Mouse (Mus musculus): ENCODE data around the gene Nfya. TPM values are rescaled to one million over a fixed set of nuclear protein-coding genes. Genes with fewer than 3 reads are reported as not detected.
A peak's percentile ranks its signal among the peaks of the same experiment; 100 is the strongest.

The Nfya gene
- polyA plus RNA-seq, 1 experiment from 2014 or later = 16.4 TPM

DNA sequence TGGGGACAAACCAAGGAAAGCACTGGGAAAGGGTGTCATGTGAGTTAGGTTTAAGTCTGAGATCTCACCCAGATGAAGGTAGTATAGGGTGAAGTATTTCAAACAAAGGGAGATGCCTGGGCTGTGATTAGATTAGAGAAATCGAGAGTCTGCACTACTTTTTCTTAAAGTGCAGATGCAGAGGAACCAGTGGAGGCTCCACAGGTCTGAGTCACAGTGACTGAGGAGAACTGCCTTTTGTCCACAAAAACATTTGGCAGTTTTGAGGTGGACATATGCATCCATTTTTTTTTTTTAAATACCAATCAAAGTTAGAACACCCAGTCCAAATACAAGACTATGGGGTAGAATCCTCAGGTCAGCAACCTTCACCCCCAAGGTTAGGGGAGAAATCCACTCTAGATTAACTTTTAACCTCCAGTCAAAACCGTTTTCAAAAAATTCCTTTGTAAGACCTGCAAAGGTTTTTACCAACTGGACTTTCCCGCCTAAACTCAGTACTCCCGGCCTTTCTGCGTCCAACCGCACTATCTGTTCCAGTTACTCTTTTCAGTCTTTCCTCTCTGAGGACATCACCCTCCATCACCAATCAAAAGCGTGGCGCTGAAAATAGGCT lies 1.7 kb downstream of the Nfya start:
- peaks cover 27% of the 10 kb centered on the region for H3K4me1 ChIP-seq (replicated peaks; ENCODE audit: control insufficient read depth, insufficient read depth, low read length)
- H3K4me2 ChIP-seq (replicated peaks) = peak overlapping the region; percentile 71
- no peaks in the 10 kb centered on the region for H3K27me3 ChIP-seq (ENCODE audit: control insufficient read depth, insufficient read depth, low read length)
- H3K4me3 ChIP-seq (replicated peaks; ENCODE audit: low read length) = peak overlapping the region; percentile 81
- 13% methylated on average over 8 of the region's 8 CpGs for WGBS
- peak overlapping the region; percentile 99 for H3K9ac ChIP-seq
- peak overlapping the region; percentile 99 for H3K27ac ChIP-seq
- no peaks in the 10 kb centered on the region for H3K9me3 ChIP-seq (ENCODE audit: control insufficient read depth, low read length)
- DNase-seq (ENCODE audit: low spot score) = no peak
- no peak for ATAC-seq (ENCODE audit: low FRiP score)
- no peaks in the 10 kb centered on the region; the same call in 1 of the 2 replicates for H3K36me3 ChIP-seq (replicated peaks; ENCODE audit: control insufficient read depth, insufficient read depth)

GRCm38 (mm10) chr17:48407154-48407553 lies 2.6 kb downstream of the Nfya start:
- Histone ChIP-seq H3K27me3 (ENCODE audit: control insufficient read depth, insufficient read depth, low read length) (no peaks in the 10 kb centered on the region), H3K36me3 (replicated peaks; ENCODE audit: control insufficient read depth, insufficient read depth) (no peaks in the 10 kb centered on the region; the same call in 1 of the 2 replicates), H3K4me2 (replicated peaks) (0 out of 2 replicates have a peak overlapping the region, but pooled peaks have one; percentile 71), H3K4me1 (replicated peaks; ENCODE audit: control insufficient read depth, insufficient read depth, low read length) (peaks cover 27% of the 10 kb centered on the region), H3K27ac (no peak overlapping the region), H3K4me3 (replicated peaks; ENCODE audit: low read length) (no peak overlapping the region), H3K9ac (no peak overlapping the region), H3K9me3 (ENCODE audit: control insufficient read depth, low read length) (no peaks in the 10 kb centered on the region)
- no peak for DNase-seq (ENCODE audit: low spot score)
- WGBS = 90% methylated on average over 4 of the region's 4 CpGs
- no peak for ATAC-seq (ENCODE audit: low FRiP score)

DNA sequence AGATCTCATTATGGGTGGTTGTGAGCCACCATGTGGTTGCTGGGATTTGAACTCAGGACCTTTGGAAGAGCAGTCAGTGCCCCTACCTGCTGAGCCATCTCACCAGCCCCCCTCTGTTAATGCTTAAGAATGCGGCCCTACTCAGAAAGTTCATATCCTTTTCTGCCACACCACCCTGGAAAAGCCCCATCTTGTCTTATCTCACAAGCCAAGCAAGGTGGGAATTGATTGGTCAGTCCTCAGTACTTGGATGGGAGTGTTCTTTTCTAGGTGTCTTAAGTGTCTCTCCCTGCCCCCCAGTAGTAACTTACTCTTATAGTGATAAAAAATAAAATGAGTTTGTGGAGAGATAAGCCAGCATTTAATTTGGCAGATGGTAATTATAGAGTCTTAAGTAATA lies 5.0 kb downstream of the Nfya start:
- Histone ChIP-seq H3K36me3 (replicated peaks; ENCODE audit: control insufficient read depth, insufficient read depth) (peaks cover 8% of the 10 kb centered on the region), H3K27ac (no peak overlapping the region), H3K4me1 (replicated peaks; ENCODE audit: control insufficient read depth, insufficient read depth, low read length) (peaks cover 15% of the 10 kb centered on the region), H3K27me3 (ENCODE audit: control insufficient read depth, insufficient read depth, low read length) (no peaks in the 10 kb centered on the region), H3K4me3 (replicated peaks; ENCODE audit: low read length) (no peak overlapping the region), H3K9ac (no peak overlapping the region), H3K4me2 (replicated peaks) (no peak overlapping the region), H3K9me3 (ENCODE audit: control insufficient read depth, low read length) (no peaks in the 10 kb centered on the region)
- DNase-seq (ENCODE audit: low spot score) (no peak), ATAC-seq (ENCODE audit: low FRiP score) (no peak)
- 95% methylated on average over 1 of the region's 1 CpGs for WGBS

- DNase-seq (ENCODE audit: low spot score) = no peak
- Histone ChIP-seq H3K4me2 (replicated peaks) (no peak overlapping the region), H3K27ac (no peak overlapping the region), H3K9ac (no peak overlapping the region), H3K36me3 (replicated peaks; ENCODE audit: control insufficient read depth, insufficient read depth) (peaks cover 17% of the 10 kb centered on the region), H3K4me3 (replicated peaks; ENCODE audit: low read length) (no peak overlapping the region), H3K27me3 (ENCODE audit: control insufficient read depth, insufficient read depth, low read length) (no peaks in the 10 kb centered on the region), H3K4me1 (replicated peaks; ENCODE audit: control insufficient read depth, insufficient read depth, low read length) (peaks cover 15% of the 10 kb centered on the region), H3K9me3 (ENCODE audit: control insufficient read depth, low read length) (no peaks in the 10 kb centered on the region)
- WGBS = 95% methylated on average over 2 of the region's 2 CpGs
- ATAC-seq (ENCODE audit: low FRiP score) = no peak
Observed at GRCm38 (mm10) chr17:48403848-48404247, 5.9 kb downstream of the Nfya start.

DNA sequence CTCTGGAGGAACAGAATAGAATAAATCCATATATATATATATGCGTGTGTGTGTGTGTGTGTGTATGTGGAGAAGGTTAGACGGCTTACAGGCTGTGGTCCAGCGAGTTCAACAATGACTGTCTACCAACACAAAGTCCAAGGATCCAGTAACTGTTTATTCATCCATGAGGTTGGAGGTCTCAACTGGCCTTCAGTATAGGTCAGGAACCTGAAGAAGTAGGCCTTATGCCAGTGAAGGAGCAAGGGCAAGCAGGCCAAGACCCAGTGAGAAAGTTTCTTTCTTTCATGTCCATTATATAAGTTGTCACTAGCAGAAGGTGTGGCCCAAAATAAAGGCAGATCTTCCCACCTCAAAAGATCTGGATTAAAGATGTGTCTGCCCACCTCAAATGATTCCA lies 7.0 kb downstream of the Nfya start:
- no peak overlapping the region for H3K4me2 ChIP-seq (replicated peaks)
- WGBS = 93% methylated on average over 3 of the region's 3 CpGs
- H3K27me3 ChIP-seq (ENCODE audit: control insufficient read depth, insufficient read depth, low read length) = no peaks in the 10 kb centered on the region
- no peak overlapping the region for H3K9ac ChIP-seq
- ATAC-seq (ENCODE audit: low FRiP score) = no peak
- peaks cover 8% of the 10 kb centered on the region for H3K4me1 ChIP-seq (replicated peaks; ENCODE audit: control insufficient read depth, insufficient read depth, low read length)
- no peak for DNase-seq (ENCODE audit: low spot score)
- no peak overlapping the region for H3K27ac ChIP-seq
- no peak overlapping the region for H3K4me3 ChIP-seq (replicated peaks; ENCODE audit: low read length)
- peaks cover 28% of the 10 kb centered on the region for H3K36me3 ChIP-seq (replicated peaks; ENCODE audit: control insufficient read depth, insufficient read depth)
- no peaks in the 10 kb centered on the region for H3K9me3 ChIP-seq (ENCODE audit: control insufficient read depth, low read length)

GRCm38 (mm10) chr17:48401710-48402109 lies 8.0 kb downstream of the Nfya start:
- WGBS = 83% methylated on average over 4 of the region's 4 CpGs
- ATAC-seq (ENCODE audit: low FRiP score) (no peak), DNase-seq (ENCODE audit: low spot score) (no peak)
- Histone ChIP-seq H3K36me3 (replicated peaks; ENCODE audit: control insufficient read depth, insufficient read depth) (peaks cover 32% of the 10 kb centered on the region), H3K4me3 (replicated peaks; ENCODE audit: low read length) (no peak overlapping the region), H3K4me1 (replicated peaks; ENCODE audit: control insufficient read depth, insufficient read depth, low read length) (no peaks in the 10 kb centered on the region), H3K9me3 (ENCODE audit: control insufficient read depth, low read length) (no peaks in the 10 kb centered on the region), H3K27ac (no peak overlapping the region), H3K4me2 (replicated peaks) (no peak overlapping the region), H3K27me3 (ENCODE audit: control insufficient read depth, insufficient read depth, low read length) (no peaks in the 10 kb centered on the region), H3K9ac (no peak overlapping the region)

DNA sequence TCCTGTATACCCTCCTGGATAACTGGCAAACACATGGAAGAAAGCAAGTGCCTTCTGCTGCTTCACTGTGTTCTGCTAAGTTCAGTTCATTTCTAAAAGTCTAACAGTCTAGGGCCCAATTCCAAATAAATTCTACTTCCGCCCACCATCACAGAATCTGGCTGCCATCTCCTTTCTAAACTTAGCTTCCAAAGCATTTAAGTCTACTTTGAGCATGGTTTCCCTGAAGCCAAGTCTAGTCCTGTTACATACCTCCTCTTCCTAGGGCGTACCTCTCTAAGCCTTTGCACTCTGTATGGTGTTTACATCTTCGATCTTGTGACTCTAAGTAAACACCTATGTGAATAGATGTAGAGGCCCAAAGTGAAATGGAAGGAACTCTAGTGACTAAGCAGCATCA lies 17.1 kb downstream of the Nfya start:
- Histone ChIP-seq H3K27me3 (ENCODE audit: control insufficient read depth, insufficient read depth, low read length) (no peaks in the 10 kb centered on the region), H3K9ac (no peak overlapping the region), H3K4me2 (replicated peaks) (no peak overlapping the region), H3K4me1 (replicated peaks; ENCODE audit: control insufficient read depth, insufficient read depth, low read length) (no peaks in the 10 kb centered on the region), H3K4me3 (replicated peaks; ENCODE audit: low read length) (no peak overlapping the region), H3K9me3 (ENCODE audit: control insufficient read depth, low read length) (no peaks in the 10 kb centered on the region), H3K36me3 (replicated peaks; ENCODE audit: control insufficient read depth, insufficient read depth) (peaks cover 87% of the 10 kb centered on the region), H3K27ac (no peak overlapping the region)
- DNase-seq (ENCODE audit: low spot score) (no peak), ATAC-seq (ENCODE audit: low FRiP score) (no peak)
- 99% methylated on average over 3 of the region's 3 CpGs for WGBS

DNA sequence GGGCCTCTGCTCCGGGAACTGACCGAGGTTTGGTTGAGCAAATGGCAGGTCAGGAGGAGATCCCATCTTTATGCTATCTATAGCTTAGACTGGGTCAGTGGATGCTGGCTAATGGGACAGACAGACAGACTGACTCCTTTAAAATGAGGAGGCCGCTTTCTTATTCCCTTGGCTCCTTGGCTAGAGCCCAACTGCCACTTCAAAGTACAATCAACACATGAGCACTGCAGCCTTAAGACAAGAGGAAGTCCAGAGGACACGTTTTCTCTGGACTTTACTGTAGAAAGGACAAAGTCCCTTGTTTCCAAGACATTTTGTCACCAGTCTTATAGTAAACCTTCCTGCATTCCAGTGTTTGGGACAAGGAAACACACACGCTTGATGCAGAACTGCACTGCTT lies 18.3 kb downstream of the Nfya start:
- Histone ChIP-seq H3K4me2 (replicated peaks) (no peak overlapping the region), H3K9ac (no peak overlapping the region), H3K27me3 (ENCODE audit: control insufficient read depth, insufficient read depth, low read length) (no peaks in the 10 kb centered on the region), H3K4me1 (replicated peaks; ENCODE audit: control insufficient read depth, insufficient read depth, low read length) (no peaks in the 10 kb centered on the region), H3K36me3 (replicated peaks; ENCODE audit: control insufficient read depth, insufficient read depth) (peaks cover 96% of the 10 kb centered on the region), H3K27ac (no peak overlapping the region), H3K9me3 (ENCODE audit: control insufficient read depth, low read length) (no peaks in the 10 kb centered on the region), H3K4me3 (replicated peaks; ENCODE audit: low read length) (no peak overlapping the region)
- 91% methylated on average over 5 of the region's 5 CpGs for WGBS
- no peak for ATAC-seq (ENCODE audit: low FRiP score)
- no peak for DNase-seq (ENCODE audit: low spot score)

DNA sequence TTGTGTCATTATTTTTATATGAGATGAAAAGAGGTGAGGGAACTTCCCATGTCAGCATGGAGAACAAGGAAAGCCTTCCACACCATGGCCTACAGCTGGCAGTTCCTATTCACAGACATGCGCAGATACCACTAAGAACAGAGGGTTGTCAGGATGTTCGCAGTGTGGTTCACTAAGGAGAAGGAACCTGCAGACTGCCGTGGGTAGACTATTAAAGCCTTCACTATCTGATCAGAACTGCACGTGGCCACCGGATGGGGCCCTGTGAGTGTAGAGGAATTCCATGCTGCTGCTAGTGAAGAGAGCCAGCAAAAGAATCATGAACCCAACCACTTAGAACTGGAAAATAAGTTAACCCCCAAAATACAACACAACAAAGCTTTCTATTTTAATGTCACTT lies 20.3 kb downstream of the Nfya start:
- DNase-seq (ENCODE audit: low spot score) (no peak), ATAC-seq (ENCODE audit: low FRiP score) (no peak)
- Histone ChIP-seq H3K9ac (no peak overlapping the region), H3K4me3 (replicated peaks; ENCODE audit: low read length) (no peak overlapping the region), H3K36me3 (replicated peaks; ENCODE audit: control insufficient read depth, insufficient read depth) (peaks cover 89% of the 10 kb centered on the region), H3K9me3 (ENCODE audit: control insufficient read depth, low read length) (no peaks in the 10 kb centered on the region), H3K4me1 (replicated peaks; ENCODE audit: control insufficient read depth, insufficient read depth, low read length) (no peaks in the 10 kb centered on the region), H3K4me2 (replicated peaks) (no peak overlapping the region), H3K27me3 (ENCODE audit: control insufficient read depth, insufficient read depth, low read length) (no peaks in the 10 kb centered on the region), H3K27ac (no peak overlapping the region)
- WGBS = 97% methylated on average over 5 of the region's 5 CpGs

DNA sequence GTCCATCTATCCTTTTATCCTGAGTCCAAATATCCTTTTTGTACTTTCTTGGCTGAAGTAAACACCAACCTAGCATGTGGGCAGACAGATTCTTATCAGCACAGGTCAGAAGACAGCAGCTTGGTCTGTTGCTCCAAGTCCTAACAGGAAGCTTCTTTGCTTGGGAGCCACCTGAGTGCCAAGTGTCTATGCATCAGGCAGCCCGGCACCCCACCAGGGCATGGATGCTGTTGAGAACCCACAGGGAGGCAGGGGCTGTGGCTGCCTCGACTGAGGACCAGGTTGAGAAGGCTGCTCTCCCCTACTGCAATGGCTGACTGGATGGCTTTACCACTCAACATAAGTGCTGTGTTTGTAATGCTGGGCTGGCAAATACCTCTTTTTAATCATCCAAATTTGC lies 21.0 kb downstream of the Nfya start:
- Histone ChIP-seq H3K36me3 (replicated peaks; ENCODE audit: control insufficient read depth, insufficient read depth) (peaks cover 81% of the 10 kb centered on the region), H3K9ac (no peak overlapping the region), H3K4me1 (replicated peaks; ENCODE audit: control insufficient read depth, insufficient read depth, low read length) (no peaks in the 10 kb centered on the region), H3K27ac (no peak overlapping the region), H3K9me3 (ENCODE audit: control insufficient read depth, low read length) (no peaks in the 10 kb centered on the region), H3K4me2 (replicated peaks) (no peak overlapping the region), H3K4me3 (replicated peaks; ENCODE audit: low read length) (no peak overlapping the region), H3K27me3 (ENCODE audit: control insufficient read depth, insufficient read depth, low read length) (no peaks in the 10 kb centered on the region)
- WGBS = 89% methylated on average over 2 of the region's 2 CpGs
- no peak for DNase-seq (ENCODE audit: low spot score)
- ATAC-seq (ENCODE audit: low FRiP score) = no peak
